Mouse (Mus musculus): Measurements from ENCODE around the gene Egfr.

The Egfr gene

DNA sequence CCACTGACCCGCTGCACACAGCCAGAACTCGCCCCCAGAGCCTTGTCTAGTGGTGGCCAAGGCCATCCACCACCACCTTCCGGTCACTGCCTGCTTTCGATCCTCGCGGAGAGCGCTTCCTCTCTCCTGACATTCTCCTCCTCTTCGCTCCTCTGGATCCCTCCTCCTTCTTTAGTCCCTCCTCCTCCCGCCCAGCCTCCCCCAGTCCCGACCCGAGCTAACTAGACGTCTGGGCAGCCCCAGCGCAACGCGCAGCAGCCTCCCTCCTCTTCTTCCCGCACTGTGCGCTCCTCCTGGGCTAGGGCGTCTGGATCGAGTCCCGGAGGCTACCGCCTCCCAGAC is at the start of gene Egfr:
Gene Egfr, plus strand, starts transcription at position 197 of the 342 bp plus-strand sequence.
- peak; percentile 16 to 17 for DNase-seq

DNA sequence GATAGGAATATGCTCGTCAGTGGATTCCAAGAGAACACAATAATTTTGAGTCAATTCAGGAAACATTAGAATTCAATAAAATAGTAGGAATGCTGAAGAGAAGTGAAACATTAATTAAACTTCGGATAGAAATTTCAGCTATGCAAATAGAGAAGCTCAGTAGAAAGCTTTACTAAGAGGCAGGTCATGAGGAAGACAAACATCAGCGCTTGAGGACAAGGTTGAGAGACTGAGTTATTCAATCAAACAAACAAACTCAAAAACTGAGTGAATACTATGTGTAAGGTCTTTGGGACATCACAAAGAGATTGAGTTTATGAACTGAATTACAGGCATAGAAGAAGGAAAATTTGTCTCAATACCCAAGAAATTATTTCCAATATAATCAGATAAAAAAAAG is 48.8 kb upstream of the Egfr start:
- DNase-seq: no peak

DNA sequence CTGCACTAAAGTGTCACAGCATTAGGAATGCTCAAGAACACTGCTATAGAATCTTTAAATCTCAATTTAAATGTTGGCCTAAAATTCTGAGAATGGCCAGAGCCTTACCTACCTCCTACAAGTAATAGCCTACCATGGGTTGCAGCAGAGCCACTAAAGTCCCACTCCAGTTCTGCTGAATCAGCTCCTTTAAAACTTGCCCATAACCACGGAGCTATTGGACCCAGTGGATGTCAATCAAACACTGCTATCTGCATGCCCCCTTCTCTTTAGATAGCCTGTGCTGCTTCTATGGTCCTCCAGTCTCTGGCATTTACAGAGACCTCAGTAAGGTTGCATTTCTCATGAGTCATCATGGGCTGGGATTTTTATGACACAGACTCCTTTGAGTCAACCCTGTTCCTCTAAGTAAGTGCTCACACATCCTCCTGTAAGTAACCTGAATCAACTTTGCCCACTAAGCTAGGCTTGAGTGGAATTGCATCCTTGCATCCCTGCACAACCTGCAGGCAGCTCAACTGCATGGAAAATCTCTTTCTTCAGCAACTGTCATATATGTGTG is 16.8 kb upstream of the Egfr start:
- no peak for DNase-seq

DNA sequence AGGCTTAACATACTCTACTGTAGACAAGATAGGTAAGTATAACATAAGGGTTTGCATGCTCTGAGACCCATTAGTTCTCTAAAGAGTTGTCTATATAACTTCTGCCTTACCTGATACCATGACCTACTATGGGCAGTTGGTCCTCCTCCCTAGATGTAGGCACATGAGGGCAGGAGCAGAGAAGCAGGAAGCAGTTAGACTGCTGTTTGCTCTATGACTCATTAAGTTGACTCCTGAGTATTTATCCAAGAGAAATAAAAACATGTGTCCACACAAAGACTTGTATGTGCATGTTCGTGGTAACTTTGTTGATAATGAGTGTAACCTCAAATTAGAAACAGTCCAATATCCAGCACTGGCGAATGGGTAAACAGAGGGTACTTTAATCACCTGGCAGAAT is 14.7 kb upstream of the Egfr start:
- no peak for DNase-seq

DNA sequence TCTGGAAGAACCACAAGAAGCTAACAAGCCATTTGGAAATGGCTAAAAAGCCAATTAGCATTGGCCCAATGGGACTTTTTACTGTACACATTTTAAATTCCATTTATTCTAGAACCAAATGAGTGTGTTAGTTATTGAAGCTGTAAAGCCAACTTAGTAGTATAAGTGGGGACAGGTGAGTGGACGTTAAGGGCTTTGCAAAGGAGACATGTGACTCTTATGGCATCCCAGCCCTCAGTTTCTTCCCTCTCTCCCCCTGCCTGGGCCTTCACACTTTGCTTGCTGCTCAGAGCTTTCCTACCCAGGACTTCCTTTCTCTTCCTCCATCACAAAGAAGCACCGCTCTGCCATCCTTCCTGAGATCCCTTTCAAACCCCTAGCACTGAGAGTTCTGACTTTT is 13.3 kb upstream of the Egfr start:
- DNase-seq: no peak

DNA sequence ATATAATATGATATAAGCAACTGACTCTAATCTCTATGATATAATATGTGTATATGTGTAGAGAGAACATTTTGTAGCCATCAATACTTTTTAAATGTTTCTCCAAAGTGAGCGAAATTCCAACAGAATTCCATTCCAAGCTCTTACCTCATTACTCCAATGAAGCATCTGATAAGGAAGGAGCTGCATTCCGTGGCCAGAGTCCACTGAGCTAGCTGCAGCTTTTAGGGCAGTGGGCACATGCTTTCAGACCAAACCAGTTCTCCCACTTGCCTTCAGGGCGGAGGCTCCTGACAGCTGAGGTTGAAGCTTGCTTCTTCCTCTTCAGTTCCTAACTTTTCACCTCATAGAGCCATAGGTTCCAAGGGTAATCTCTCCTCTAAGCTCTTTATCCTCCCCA is 12.8 kb upstream of the Egfr start:
- no peak for DNase-seq

DNA sequence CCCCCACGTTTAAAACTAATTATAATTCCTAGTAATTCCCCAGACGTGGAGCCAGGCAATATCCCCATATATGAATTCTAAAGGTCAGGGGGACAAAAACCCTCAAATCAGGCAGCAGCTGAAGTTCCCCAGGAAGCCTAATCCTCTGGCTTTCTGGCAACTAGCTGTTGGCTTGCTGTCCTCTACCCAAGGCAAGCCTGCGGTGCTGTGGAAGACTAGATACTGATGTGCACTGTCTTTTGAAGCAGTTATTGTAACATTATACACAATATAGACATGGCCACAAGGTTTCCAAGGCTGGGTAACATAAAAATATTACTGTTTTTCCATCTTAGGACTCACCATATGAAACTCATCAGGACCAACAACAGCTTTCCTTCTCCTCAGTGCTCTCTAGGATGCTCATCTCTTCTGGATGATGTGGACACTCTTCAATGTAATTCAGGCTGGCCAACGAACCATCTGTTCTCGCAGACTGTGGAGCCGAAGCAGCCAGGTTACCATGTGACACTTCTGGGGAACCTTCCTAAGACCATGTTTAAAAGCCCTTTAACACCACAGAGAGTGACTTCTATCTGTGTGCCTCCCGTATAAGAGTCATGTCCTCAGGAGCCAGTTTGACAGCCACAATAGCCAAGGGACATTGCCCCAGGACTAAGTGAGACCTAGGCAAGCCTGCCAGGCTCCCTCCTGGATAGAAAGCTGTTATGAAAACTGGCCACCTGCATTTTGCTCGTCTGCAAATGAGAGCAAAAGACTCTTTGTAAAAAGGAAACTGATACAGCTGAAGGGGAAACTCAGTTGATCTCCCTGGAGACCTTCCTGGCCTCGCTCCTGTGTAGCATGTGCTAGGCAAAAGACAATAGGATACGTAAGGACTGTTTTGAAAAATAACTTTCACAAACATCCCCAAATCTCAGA is 11.1 kb upstream of the Egfr start:
- no peak for DNase-seq

DNA sequence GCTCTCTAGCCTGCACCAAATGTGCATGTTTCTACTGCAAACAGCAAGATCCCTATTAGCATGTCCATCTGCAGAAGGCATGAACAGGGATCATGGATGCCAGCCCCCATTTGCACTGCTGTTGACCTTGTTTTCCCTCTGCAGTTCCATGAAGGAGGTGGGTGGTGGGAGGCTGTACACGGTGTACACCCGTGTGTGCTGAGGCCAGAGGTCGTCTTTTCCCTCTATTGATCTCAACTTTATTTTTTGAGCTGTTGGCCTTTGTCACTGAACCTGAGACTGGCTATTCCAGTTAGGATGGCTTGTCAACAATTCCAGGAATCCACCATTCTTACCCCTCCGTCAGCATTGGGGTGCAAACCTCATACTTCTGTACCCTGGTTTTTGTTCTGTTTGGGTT is 9.8 kb upstream of the Egfr start:
- DNase-seq: no peak

DNA sequence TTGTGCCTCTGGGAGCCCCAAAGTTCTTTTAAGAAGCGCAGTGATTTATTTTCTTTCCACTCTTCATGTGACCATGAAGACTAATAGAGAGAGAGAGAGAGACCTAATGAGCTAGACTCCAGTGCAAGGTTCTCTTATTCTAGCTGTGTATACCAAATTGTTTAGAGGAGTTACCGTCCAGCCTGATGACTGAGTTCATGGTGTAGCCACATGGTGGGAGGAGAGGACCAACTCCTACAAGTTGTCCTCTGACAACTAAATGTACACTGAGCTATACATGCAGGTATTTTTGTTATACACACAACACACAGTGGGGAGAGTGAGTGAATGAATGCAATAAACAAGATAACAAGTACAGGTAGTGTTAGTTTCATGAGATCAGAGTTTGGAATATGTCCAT is 9.2 kb upstream of the Egfr start:
- no peak for DNase-seq

DNA sequence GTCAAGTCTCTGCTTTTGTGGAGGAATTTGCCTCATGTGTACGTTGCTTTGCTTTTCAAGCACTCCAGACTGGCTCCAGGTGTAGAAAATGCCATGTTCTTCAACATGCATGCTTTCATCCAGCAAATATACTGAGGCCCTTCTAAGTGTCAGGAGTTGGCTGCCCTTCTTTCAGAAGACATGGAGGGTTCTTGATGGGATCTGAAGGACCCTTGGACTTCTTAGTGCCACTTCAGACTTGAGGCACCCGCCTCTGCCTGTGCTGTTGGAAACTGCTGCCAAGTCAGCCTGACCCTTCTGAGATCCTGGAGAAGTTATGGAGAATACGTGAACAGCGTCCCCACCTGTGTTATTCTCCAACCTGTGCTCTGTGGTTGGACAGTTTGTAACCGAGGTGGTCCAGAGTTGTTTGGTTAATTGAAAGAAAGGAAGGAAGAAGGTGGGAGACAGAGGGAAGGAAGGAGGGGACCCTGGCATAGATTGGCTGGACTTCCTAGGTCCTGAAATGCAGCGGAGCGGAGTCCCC is 483 bp upstream of the Egfr start:
- no peak for DNase-seq

DNA sequence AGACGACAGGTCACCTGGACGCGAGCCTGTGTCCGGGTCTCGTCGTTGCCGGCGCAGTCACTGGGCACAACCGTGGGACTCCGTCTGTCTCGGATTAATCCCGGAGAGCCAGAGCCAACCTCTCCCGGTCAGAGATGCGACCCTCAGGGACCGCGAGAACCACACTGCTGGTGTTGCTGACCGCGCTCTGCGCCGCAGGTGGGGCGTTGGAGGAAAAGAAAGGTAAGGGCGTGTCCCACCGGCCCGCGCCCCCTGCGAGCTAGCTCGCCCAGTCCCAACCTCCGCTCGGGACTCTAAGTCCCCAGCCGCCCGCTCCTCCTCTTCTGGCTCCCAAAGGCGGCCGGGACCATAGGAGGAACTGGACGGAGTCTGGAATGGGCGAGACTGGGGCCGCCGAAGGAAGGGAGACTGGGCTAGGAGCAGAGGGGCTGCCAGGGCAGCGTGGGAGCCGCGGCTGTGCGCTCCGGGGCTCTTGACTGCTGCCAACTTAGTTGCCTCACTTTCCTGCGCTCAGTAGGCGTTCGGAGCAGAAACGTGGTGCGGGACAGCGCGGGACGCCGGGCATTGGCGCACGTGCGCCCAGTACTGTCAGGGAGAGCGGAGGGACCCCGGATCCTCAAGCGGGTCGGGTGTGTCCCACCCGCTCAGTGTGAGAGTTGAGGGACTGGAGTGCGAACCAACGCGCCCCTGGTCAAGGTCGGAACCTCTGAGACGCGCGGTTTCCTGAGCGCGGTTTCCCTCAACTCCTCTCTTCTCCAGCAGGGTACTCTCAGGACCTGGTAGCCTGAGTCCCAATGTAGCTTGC is 548 bp downstream of the Egfr start:
- DNase-seq: no peak

DNA sequence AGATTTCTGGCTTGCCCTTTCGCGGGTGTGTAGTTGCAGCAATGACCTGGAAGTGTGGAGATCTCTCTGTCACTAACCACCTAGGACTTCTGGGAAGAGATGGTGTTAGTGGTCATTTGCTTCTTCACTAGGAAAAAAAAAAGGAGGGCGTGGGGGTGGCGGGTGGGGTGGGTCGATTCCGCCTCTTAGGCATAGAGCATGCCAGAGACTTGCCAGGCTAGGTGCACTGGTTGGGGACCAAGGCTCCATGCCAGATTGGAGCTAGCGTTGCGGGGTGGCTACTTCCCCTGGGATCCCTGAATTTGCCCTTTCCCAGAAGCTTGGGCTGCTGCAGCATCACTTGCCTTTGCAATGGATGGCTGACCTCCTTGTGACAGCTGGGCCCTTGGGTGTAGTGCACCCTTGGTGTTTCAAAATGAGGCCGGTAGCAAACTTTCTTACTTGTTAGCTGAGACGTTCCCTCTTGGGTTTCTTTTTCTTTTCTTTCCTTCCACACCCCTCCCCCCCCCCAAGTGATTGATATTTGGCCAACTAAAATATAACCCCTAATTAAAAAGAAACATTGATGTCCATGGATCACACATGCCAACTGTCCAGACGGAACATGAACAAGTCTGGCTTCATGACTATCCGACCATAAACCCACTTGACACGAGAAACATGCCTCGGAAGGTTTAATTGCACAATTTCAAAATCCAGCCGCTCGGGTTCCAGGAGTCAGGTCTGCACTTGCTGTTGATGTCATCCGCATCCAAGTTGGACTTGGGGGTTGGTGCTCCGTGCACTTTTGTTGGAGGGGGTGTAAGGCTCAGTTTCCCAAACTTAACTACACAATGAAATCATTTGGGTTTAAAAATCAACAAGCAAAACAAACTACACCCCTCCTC is 1.4 kb downstream of the Egfr start:
- no peak for DNase-seq

DNA sequence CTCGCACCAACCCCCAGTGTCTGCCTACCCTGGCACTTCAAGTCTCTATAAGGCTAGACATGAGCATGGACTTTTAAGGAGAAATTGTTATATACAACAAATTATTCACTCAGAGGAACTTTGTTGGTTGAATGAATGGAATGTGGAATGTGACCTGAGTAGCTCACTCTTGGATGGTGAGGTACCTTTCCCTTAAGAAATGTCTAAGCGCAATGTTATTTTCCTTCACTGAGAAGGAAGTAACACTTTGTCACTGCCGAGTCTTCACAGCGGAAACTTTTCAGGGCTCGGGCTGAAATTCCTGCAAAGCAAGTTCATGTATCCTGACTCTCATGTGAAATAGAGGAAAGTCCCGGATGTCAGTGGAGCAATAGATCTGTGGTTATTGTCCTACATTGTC is 7.9 kb downstream of the Egfr start:
- no peak for DNase-seq

DNA sequence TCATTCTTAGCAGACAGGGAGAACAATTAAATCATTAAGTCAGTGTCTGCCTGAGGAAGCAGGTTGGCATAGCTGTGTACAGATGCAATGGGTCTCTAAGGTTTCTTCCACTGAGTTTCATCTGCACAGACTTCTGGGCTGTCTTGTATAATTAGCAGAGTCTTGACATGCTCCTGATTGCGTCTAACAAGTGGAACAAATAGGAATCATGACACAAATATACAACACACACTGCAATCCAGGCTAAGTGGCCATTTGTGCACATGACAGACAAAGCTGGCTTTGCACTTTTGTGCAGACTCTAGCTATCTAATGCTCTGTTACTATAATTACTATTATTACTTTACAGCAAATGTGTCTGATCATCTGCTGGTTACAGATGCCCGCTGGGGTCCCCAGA is 9.2 kb downstream of the Egfr start:
- no peak for DNase-seq

DNA sequence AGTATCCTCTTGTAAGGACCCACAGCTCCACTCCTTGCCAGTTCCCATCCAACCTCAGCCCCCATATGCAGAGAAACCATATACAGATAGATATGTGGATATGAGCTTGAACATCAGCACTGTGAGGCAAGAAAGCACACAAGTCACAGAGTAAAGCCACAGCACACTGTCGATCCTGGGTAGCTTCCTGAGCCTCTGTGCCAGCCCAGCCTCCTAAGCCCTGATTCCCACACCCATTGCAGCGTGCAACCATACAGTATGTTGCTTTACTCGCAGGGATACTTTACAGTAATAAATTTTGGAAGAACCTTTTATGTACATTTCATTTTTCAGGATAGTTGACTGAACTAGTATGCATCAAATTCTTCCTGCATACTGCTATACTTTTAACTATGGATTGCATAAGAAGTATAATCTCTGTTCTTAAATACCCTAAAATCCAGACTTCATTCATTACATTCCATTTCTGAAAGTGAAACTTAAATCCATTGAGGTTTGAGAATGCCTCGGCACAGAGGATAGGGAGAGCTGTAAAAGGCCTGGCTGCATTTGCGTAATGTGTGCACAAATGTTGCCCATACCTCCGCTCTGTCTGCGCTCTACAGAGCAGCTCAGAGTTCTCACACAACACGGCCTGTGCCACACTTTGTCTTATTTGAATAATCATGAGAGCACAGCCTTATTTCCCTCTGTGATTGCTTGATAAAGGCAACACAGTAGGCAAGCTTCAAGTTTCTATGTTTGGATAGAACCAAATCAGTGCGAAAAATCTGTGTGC is 14.2 kb downstream of the Egfr start:
- DNase-seq: no peak

DNA sequence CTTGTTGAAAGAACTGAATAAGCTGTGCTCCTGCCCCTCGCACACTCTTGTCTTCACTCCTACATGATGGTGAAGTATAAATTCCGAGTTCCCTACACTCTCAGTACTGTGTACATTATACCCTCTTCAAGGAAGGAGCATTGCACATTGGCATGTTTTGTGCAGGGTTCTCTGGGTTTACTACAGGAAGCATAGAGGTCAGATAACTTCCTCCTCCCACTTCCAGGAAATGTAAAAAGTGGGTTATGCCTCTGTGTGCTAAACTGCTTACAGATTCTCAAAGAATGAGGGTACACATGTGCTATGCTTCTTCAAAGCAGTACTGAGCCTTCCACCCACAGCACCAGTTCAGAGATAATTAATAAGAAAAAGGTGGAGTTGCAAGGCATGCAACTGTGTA is 16.0 kb downstream of the Egfr start:
- DNase-seq: no peak

DNA sequence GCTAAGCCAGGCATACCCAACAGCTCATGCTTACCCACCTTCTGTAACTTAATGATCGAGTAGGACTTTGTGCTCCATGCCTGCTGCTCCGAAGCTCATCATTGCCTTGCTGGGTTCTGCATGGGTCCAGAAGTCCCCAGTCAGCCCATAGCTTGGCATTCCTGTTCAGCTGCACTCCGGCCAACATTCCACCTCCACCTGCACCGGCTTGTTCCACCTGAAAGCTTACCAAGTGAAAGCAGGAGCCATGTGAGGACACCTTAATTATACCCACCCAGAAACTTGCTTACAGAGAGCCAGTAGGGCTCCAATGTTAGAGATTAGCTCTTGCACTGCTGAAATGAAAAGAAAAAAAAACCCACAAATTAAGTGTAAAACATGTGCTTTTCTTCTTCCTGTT is 17.3 kb downstream of the Egfr start:
- DNase-seq: no peak

DNA sequence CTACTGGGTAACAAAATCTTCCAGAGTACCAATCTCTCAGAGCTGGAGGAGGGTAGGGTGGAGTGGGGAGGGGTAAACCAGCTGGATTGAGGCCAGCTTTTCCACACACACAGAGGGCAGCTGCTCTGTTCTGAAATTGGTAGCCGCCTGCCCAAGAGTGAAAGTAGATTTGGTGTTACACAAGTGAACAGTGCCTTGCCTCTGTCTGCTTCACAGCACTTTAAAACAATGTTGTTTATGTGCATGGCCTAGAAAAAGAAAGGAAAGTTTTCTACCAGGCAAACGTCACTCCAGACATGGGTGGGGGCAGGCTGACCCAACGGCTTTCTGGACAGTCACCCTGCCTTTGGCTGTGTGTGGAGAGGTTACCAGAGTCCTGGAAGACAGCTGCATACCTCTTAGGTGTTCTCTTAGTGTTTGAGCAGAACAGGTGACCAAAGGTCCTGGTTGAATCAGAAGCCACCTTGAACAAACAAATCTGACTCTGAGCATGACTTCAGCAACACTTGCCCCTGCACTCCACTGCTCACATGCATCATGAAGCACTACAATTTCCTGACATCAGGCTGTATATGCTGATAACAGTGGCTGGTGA is 17.8 kb downstream of the Egfr start:
- no peak for DNase-seq

DNA sequence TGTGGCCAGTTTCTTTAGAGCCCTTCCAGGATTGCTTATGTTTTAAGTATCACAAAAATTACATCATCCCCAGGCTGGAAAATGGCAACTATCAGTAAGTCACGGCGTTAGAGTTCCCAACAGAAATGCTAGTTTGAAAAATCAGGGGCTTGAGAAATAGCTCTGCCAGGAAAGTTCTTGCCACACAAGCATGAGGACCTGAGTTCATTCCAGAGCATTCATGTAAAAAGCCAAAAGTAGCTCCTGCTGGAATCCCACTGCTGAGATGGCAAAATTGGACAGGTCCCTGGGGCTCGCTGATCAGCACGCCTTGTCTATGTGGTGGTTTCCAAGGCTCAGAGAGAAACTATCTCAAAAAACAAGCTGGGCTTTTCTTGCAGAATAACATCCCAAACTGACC is 19.0 kb downstream of the Egfr start:
- DNase-seq: no peak

DNA sequence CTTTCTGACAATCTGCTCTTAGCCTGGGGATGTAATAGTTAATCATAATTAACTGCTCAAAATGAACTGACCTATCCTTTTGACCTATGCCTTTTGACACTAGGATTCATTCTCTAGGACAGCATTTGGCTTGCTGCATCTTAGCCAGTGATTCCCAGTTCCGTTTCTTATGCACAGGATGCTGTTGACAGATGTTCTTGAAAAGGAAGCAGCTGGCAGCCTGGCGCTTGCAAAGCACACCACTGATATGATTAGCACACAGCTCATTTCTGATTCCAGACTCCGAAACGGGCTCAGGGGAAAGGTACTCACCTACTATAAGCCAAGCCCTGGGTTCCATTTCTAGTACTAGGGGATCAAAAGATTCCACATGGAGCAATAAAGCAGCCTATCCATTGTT is 20.7 kb downstream of the Egfr start:
- no peak for DNase-seq

DNA sequence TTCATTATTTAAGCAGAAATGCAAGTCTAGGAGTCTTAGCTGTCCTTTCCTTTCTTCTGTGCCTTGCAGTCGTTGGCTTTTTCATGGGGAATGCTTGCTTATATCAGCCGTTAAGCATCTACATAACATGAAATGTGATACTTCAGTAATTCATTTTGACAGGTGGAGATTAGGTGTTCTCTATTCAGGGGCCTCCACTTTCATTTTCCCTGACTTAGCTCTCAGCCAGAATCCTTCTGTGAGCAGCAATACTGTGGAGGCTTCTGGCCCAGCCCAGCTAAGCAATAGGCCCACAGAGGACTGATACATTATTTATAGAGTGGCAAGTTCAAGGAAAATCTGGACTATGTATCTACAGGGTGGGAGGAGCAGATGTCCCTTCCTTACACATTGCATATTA is 25.0 kb downstream of the Egfr start:
- DNase-seq: no peak
